ENCODE assay signal across 23 mouse cellular contexts in genomic region chr4:117130790-117131189, GRCm38 (mm10). TPM values are rescaled to one million over a fixed set of nuclear protein-coding genes. Genes with fewer than 3 reads are reported as not detected.
DNase-seq lines count a peak whose midpoint lies in the region; ATAC-seq lines count a peak whose summit lies in the region.
"Had no signal": no experiment of that assay in that cellular context is flagged by ENCODE, and none has a peak within 500 bp of the region (broad histone marks: within the 10 kb centered on the region; RNA-seq: fewer than 3 reads in every experiment).

No protein-coding gene starts in this region.

- peak overlapping the region; percentile 93; the same call in 1 of the 2 replicates for H3K4me2 ChIP-seq in forebrain, embryonic 12.5 days
- no peak overlapping the region for H3K4me2 ChIP-seq in forebrain, embryonic 15.5 days (replicated peaks)
- H3K4me2 ChIP-seq in kidney, embryonic 14.5 days (replicated peaks; ENCODE audit: low read depth, low read length), result no peak overlapping the region
- peak overlapping the region; percentile 80 for H3K4me2 ChIP-seq in neural tube, embryonic 12.5 days (replicated peaks)
- H3K4me2 ChIP-seq in neural tube, embryonic 15.5 days, result no peak overlapping the region
- H3K4me2 ChIP-seq: stomach, embryonic 15.5 days had no signal

- H3K9ac ChIP-seq in forebrain, embryonic 12.5 days, result no peak overlapping the region
- no peak overlapping the region for H3K9ac ChIP-seq in forebrain, embryonic 15.5 days (replicated peaks)
- no peak overlapping the region for H3K9ac ChIP-seq in kidney, embryonic 14.5 days (ENCODE audit: low read depth, low read length)
- H3K9ac ChIP-seq in neural tube, embryonic 12.5 days, result peak overlapping the region; percentile 6; the same call in 1 of the 2 replicates
- H3K9ac ChIP-seq in neural tube, embryonic 15.5 days (replicated peaks), result no peak overlapping the region
- H3K9ac ChIP-seq: stomach, embryonic 15.5 days had no signal

- no peak overlapping the region for H3K4me3 ChIP-seq in forebrain, embryonic 12.5 days (replicated peaks)
- no peak overlapping the region for H3K4me3 ChIP-seq in forebrain, embryonic 15.5 days
- H3K4me3 ChIP-seq in kidney, embryonic 14.5 days (ENCODE audit: low read length), result no peak overlapping the region
- H3K4me3 ChIP-seq in neural tube, embryonic 12.5 days, result no peak overlapping the region
- no peak overlapping the region for H3K4me3 ChIP-seq in neural tube, embryonic 15.5 days (replicated peaks)
- H3K4me3 ChIP-seq: heart, adult 2 months; layer of hippocampus, adult 2 months; stomach, embryonic 15.5 days had no signal

- 0 out of 2 replicates have a peak overlapping the region, but pooled peaks have one; percentile 1 for H3K27ac ChIP-seq in forebrain, embryonic 12.5 days
- no peak overlapping the region for H3K27ac ChIP-seq in forebrain, embryonic 15.5 days (replicated peaks)
- H3K27ac ChIP-seq in kidney, embryonic 14.5 days (ENCODE audit: low read depth, low read length), result no peak overlapping the region
- H3K27ac ChIP-seq in neural tube, embryonic 12.5 days, result no peak overlapping the region
- H3K27ac ChIP-seq in neural tube, embryonic 15.5 days (replicated peaks), result no peak overlapping the region
- H3K27ac ChIP-seq: heart, adult 2 months; stomach, embryonic 15.5 days had no signal

- peaks cover 48% of the 10 kb centered on the region for H3K4me1 ChIP-seq in forebrain, embryonic 12.5 days
- peaks cover 33% of the 10 kb centered on the region for H3K4me1 ChIP-seq in forebrain, embryonic 15.5 days
- H3K4me1 ChIP-seq in kidney, embryonic 14.5 days (ENCODE audit: control insufficient read depth, insufficient read depth, low read length), result peaks cover 12% of the 10 kb centered on the region
- H3K4me1 ChIP-seq in neural tube, embryonic 12.5 days, result peaks cover 35% of the 10 kb centered on the region
- H3K4me1 ChIP-seq in neural tube, embryonic 15.5 days, result peaks cover 35% of the 10 kb centered on the region

- no peaks in the 10 kb centered on the region for H3K9me3 ChIP-seq in forebrain, embryonic 12.5 days
- H3K9me3 ChIP-seq in forebrain, embryonic 15.5 days, result no peaks in the 10 kb centered on the region
- H3K9me3 ChIP-seq in kidney, embryonic 14.5 days (ENCODE audit: control insufficient read depth, low read length), result no peaks in the 10 kb centered on the region
- no peaks in the 10 kb centered on the region for H3K9me3 ChIP-seq in neural tube, embryonic 12.5 days
- H3K9me3 ChIP-seq in neural tube, embryonic 15.5 days (replicated peaks), result no peaks in the 10 kb centered on the region
- H3K9me3 ChIP-seq: stomach, embryonic 15.5 days had no signal

- H3K27me3 ChIP-seq in forebrain, embryonic 12.5 days, result peaks cover 29% of the 10 kb centered on the region
- 0 out of 2 replicates have a peak, but pooled peaks cover 8% of the 10 kb centered on the region for H3K27me3 ChIP-seq in forebrain, embryonic 15.5 days
- peaks cover 14% of the 10 kb centered on the region for H3K27me3 ChIP-seq in kidney, embryonic 14.5 days (ENCODE audit: control insufficient read depth, insufficient read depth, low read length)
- peaks cover 8% of the 10 kb centered on the region; the same call in 1 of the 2 replicates for H3K27me3 ChIP-seq in neural tube, embryonic 12.5 days (replicated peaks)
- no peaks in the 10 kb centered on the region for H3K27me3 ChIP-seq in neural tube, embryonic 15.5 days (replicated peaks)
- H3K27me3 ChIP-seq: CH12.LX, Patski had no signal

- H3K36me3 ChIP-seq in forebrain, embryonic 12.5 days (replicated peaks), result peaks cover 22% of the 10 kb centered on the region
- H3K36me3 ChIP-seq in forebrain, embryonic 15.5 days, result no peaks in the 10 kb centered on the region
- peaks cover 3% of the 10 kb centered on the region; the same call in 1 of the 2 replicates for H3K36me3 ChIP-seq in kidney, embryonic 14.5 days (ENCODE audit: control insufficient read depth, insufficient read depth, low read length)
- peaks cover 36% of the 10 kb centered on the region for H3K36me3 ChIP-seq in neural tube, embryonic 12.5 days
- peaks cover 39% of the 10 kb centered on the region for H3K36me3 ChIP-seq in neural tube, embryonic 15.5 days

- 33% methylated on average over 6 of the region's 6 CpGs for WGBS in forebrain, embryonic 12.5 days
- 36% methylated on average over 6 of the region's 6 CpGs for WGBS in forebrain, embryonic 15.5 days
- 78% methylated on average over 6 of the region's 6 CpGs for WGBS in kidney, embryonic 14.5 days
- 45% methylated on average over 6 of the region's 6 CpGs for WGBS in neural tube, embryonic 12.5 days
- 40% methylated on average over 6 of the region's 6 CpGs for WGBS in neural tube, embryonic 15.5 days

- no peak for ATAC-seq in forebrain, embryonic 12.5 days (ENCODE audit: low FRiP score)
- no peak for ATAC-seq in forebrain, embryonic 15.5 days (replicated peaks)
- no peak for ATAC-seq in kidney, embryonic 14.5 days (ENCODE audit: low FRiP score, low TSS enrichment)
- no peak for ATAC-seq in neural tube, embryonic 12.5 days (ENCODE audit: low FRiP score, low read depth)
- no peak for ATAC-seq in neural tube, embryonic 15.5 days (ENCODE audit: low FRiP score)
- ATAC-seq in CD4-positive, CD25-positive, alpha-beta regulatory T cell, adult 4 months, result no peak
- ATAC-seq: lung, postnatal 0 days; Patski had no signal

- DNase-seq in kidney, adult 9 months, result peak; percentile 42
- no peak for DNase-seq in cerebellum, adult 18-20 months
- DNase-seq: adrenal gland, adult 8-10 months; cerebellum, postnatal 10 days; gastrocnemius, postnatal 14 days; heart, adult 2 months; heart, postnatal 36 days; kidney, postnatal 10 days; layer of hippocampus, postnatal 36 days; thymus, adult 2 months had no signal

RNA-seq across cellular contexts. Expression of gene Plk3, which starts 3.0 kb away (rescaled TPM):
- 17.7 and 23.1 TPM in 2 replicates for polyA plus RNA-seq in forebrain, embryonic 12.5 days (2016; fragmentation: Nextera tagmentation; extraction: Ambion mirVana)
- polyA plus RNA-seq in forebrain, embryonic 15.5 days (2015; fragmentation: Nextera tagmentation; extraction: Ambion mirVana), result 8.6 and 8.8 TPM in 2 replicates
- 2.4 and 2.9 TPM in 2 replicates for polyA plus RNA-seq in kidney, embryonic 14.5 days (2014; fragmentation: Nextera tagmentation; extraction: Ambion mirVana)
- 39.3 and 41.4 TPM in 2 replicates for polyA plus RNA-seq in neural tube, embryonic 12.5 days (2016; fragmentation: Nextera tagmentation; extraction: Ambion mirVana)
- 19.5 and 22.5 TPM in 2 replicates for polyA plus RNA-seq in neural tube, embryonic 15.5 days (2015; fragmentation: Nextera tagmentation; extraction: Ambion mirVana)
- 10 to 100 TPM; 12.2 to 13.2 TPM for polyA plus RNA-seq in CD4-positive, CD25-positive, alpha-beta regulatory T cell, adult 4 months (2017; shearing (Covaris generic))

RNA-seq across cellular contexts. Expression of gene Tctex1d4, which starts 4.2 kb away (rescaled TPM):
- polyA plus RNA-seq in forebrain, embryonic 12.5 days (2016; fragmentation: Nextera tagmentation; extraction: Ambion mirVana), result not detected in 2 replicates
- 0.37 TPM in 1 of 2 replicates, not detected in the other for polyA plus RNA-seq in forebrain, embryonic 15.5 days (2015; fragmentation: Nextera tagmentation; extraction: Ambion mirVana)
- not detected in 2 replicates for polyA plus RNA-seq in kidney, embryonic 14.5 days (2014; fragmentation: Nextera tagmentation; extraction: Ambion mirVana)
- not detected in 2 replicates for polyA plus RNA-seq in neural tube, embryonic 12.5 days (2016; fragmentation: Nextera tagmentation; extraction: Ambion mirVana)
- not detected in 2 replicates for polyA plus RNA-seq in neural tube, embryonic 15.5 days (2015; fragmentation: Nextera tagmentation; extraction: Ambion mirVana)
- polyA plus RNA-seq in CD4-positive, CD25-positive, alpha-beta regulatory T cell, adult 4 months (2017; shearing (Covaris generic)), result 1 to 10 TPM; 3.2 to 6.2 TPM
- polyA plus RNA-seq: heart, embryonic 14.5 days; intestine, embryonic 14.5 days had no signal

RNA-seq across cellular contexts. Expression of gene Btbd19, which starts 5.3 kb away (rescaled TPM):
- 3.2 and 5.2 TPM in 2 replicates for polyA plus RNA-seq in forebrain, embryonic 12.5 days (2016; fragmentation: Nextera tagmentation; extraction: Ambion mirVana)
- 4.4 and 4.6 TPM in 2 replicates for polyA plus RNA-seq in forebrain, embryonic 15.5 days (2015; fragmentation: Nextera tagmentation; extraction: Ambion mirVana)
- 6.2 TPM in 2 replicates for polyA plus RNA-seq in kidney, embryonic 14.5 days (2014; fragmentation: Nextera tagmentation; extraction: Ambion mirVana)
- 3.6 and 4.6 TPM in 2 replicates for polyA plus RNA-seq in neural tube, embryonic 12.5 days (2016; fragmentation: Nextera tagmentation; extraction: Ambion mirVana)
- 4.7 and 5.5 TPM in 2 replicates for polyA plus RNA-seq in neural tube, embryonic 15.5 days (2015; fragmentation: Nextera tagmentation; extraction: Ambion mirVana)
- 10 to 100 TPM; 18.5 to 19.2 TPM for polyA plus RNA-seq in CD4-positive, CD25-positive, alpha-beta regulatory T cell, adult 4 months (2017; shearing (Covaris generic))

RNA-seq across cellular contexts. Expression of gene Rps8, which starts 25.3 kb away (rescaled TPM):
- polyA plus RNA-seq in forebrain, embryonic 12.5 days (2016; fragmentation: Nextera tagmentation; extraction: Ambion mirVana), result 668 and 669 TPM in 2 replicates
- polyA plus RNA-seq in forebrain, embryonic 15.5 days (2015; fragmentation: Nextera tagmentation; extraction: Ambion mirVana), result 478 and 525 TPM in 2 replicates
- 1,419 and 1,934 TPM in 2 replicates for polyA plus RNA-seq in kidney, embryonic 14.5 days (2014; fragmentation: Nextera tagmentation; extraction: Ambion mirVana)
- 554 and 578 TPM in 2 replicates for polyA plus RNA-seq in neural tube, embryonic 12.5 days (2016; fragmentation: Nextera tagmentation; extraction: Ambion mirVana)
- polyA plus RNA-seq in neural tube, embryonic 15.5 days (2015; fragmentation: Nextera tagmentation; extraction: Ambion mirVana), result 530 and 610 TPM in 2 replicates
- 100 to 1,000 TPM; 663 to 923 TPM for polyA plus RNA-seq in CD4-positive, CD25-positive, alpha-beta regulatory T cell, adult 4 months (2017; shearing (Covaris generic))

RNA-seq across cellular contexts. Expression of gene Ptch2, which starts 34.9 kb away (rescaled TPM):
- 5.9 and 6.7 TPM in 2 replicates for polyA plus RNA-seq in forebrain, embryonic 12.5 days (2016; fragmentation: Nextera tagmentation; extraction: Ambion mirVana)
- 3.6 and 3.8 TPM in 2 replicates for polyA plus RNA-seq in forebrain, embryonic 15.5 days (2015; fragmentation: Nextera tagmentation; extraction: Ambion mirVana)
- polyA plus RNA-seq in kidney, embryonic 14.5 days (2014; fragmentation: Nextera tagmentation; extraction: Ambion mirVana), result 6.0 and 7.6 TPM in 2 replicates
- 5.2 and 6.0 TPM in 2 replicates for polyA plus RNA-seq in neural tube, embryonic 12.5 days (2016; fragmentation: Nextera tagmentation; extraction: Ambion mirVana)
- 6.9 and 7.1 TPM in 2 replicates for polyA plus RNA-seq in neural tube, embryonic 15.5 days (2015; fragmentation: Nextera tagmentation; extraction: Ambion mirVana)
- under 1 TPM in 1 of 2 experiments, not detected in 1; 0.76 TPM for polyA plus RNA-seq in CD4-positive, CD25-positive, alpha-beta regulatory T cell, adult 4 months (2017; shearing (Covaris generic))

Comparison
In these comparisons a context has a peak if more than half of its experiments do, and no peak if none do; other contexts are left out.
1. H3K4me2 ChIP-seq: peak in forebrain, embryonic 12.5 days (single experiment) and neural tube, embryonic 12.5 days (single experiment); none in forebrain, embryonic 15.5 days (single experiment), kidney, embryonic 14.5 days (single experiment) and neural tube, embryonic 15.5 days (single experiment).